Mouse (Mus musculus): Measurements from ENCODE around the gene Tnni3k. TPM values are rescaled to one million over a fixed set of nuclear protein-coding genes. Genes with fewer than 3 reads are reported as not detected.

The Tnni3k gene
- total and polyA plus RNA-seq, 3 experiments, result 0.07 TPM; not detected in 2

DNA sequence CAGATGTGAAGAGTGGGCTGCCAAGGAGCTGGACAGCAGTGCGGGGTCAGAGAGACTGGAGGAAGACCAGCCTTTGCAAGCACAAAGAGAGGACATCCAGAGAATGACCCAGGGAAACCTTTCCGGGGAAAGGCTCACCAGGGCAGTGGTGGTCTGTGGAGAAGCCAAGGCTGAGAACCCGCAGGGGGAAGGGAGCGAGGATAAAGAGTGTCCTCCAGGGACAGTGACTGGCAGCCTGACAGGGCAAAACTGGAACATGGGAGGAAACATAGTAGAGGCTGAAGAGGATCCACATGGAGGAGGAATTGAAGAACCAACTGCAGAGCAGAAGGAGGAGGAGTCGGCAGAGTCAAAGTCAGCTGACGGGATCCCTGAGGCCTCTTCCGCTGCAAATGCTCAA, 291.1 kb downstream of the Tnni3k start:
- H3K4me1 ChIP-seq (ENCODE audit: control insufficient read depth in 1 of 2, insufficient read depth in 2 of 2), result peaks cover 0 to 28% of the 10 kb centered on the region in 2 experiments; a peak in 2 of 4 replicates
- DNase-seq (ENCODE audit: extremely low read depth), result no peak
- in situ Hi-C loops (cut with MboI; ENCODE audit: low pct_ligation_motif_present, low pct_unique_long_range_greater_than_20kb, low sequenced_read_pairs), result no loop called here
- H3K27ac ChIP-seq (ENCODE audit: insufficient read depth, low read depth), result no peak overlapping the region
- peak overlapping the region in 1 of 3 experiments; percentile 38 for H3K4me3 ChIP-seq (replicated peaks in 1 of 3; ENCODE audit: low read depth in 2 of 3, low read length in 2 of 3, poor library complexity in 1 of 3)
- TF ChIP-seq E2F4 (IDR thresholded peaks at IDR 0.05; ENCODE audit: insufficient replicate concordance, low read depth, low read length), result no peak
- TF ChIP-seq CHD1 (IDR thresholded peaks at IDR 0.05; ENCODE audit: low read depth, low read length), result no peak
- TF ChIP-seq ZC3H11A (IDR thresholded peaks at IDR 0.05; ENCODE audit: low read depth, low read length), result no peak
- no peak for TF ChIP-seq POLR2A (IDR thresholded peaks at IDR 0.05; ENCODE audit: low read depth, low read length)
- no peak for TF ChIP-seq MAFK (IDR thresholded peaks at IDR 0.05; ENCODE audit: insufficient replicate concordance, low read length)
- no peak for TF ChIP-seq CHD2 (IDR thresholded peaks at IDR 0.05; ENCODE audit: low read length)
- no peak for TF ChIP-seq USF2 (conservative IDR thresholded peaks at IDR 0.05; ENCODE audit: low read depth, low read length)
- TF ChIP-seq BHLHE40 (IDR thresholded peaks at IDR 0.05; ENCODE audit: low read depth, low read length), result no peak
- no peaks in the 10 kb centered on the region for H3K79me2 ChIP-seq (replicated peaks; ENCODE audit: control insufficient read depth, extremely low read depth, insufficient read depth, poor library complexity, severe bottlenecking)
- no peaks in the 10 kb centered on the region for H3K36me3 ChIP-seq (replicated peaks in 1 of 2; ENCODE audit: control insufficient read depth in 1 of 2, insufficient read depth in 1 of 2, low read length in 1 of 2)
- H3K9ac ChIP-seq (ENCODE audit: insufficient read depth, low read depth), result no peak overlapping the region
- peaks cover 5% of the 10 kb centered on the region for H3K9me3 ChIP-seq (replicated peaks; ENCODE audit: low read length)
- no peaks in the 10 kb centered on the region for H3K27me3 ChIP-seq (replicated peaks)
- H3K4me2 ChIP-seq (ENCODE audit: insufficient read depth, low read depth, poor library complexity, severe bottlenecking), result peak overlapping the region; percentile 18; the same call in 1 of the 2 replicates
- dilution Hi-C loops (cut with MboI; ENCODE audit: extremely low pct_ligation_motif_present, extremely low pct_unique_long_range_greater_than_20kb, low sequenced_read_pairs), result no loop called here

DNA sequence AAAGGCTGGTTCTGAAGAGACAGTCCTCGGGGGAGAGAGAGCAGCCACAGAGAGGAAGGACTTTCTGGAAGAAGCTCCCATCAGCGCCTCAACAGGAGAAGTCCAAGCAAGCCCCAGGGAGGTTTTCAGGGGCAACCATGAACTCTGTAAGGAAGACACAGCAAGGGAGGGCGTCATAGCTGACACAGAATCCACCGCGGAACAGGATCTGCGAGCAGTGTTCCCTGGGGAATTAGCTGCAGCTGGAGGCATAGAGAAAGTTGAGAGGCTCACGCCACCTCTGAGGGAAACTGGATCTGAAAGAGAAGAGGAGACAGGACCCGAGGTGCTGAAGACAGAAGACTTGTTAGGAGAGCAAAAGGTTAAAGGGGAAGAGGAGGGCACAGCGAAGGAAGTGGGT, 291.8 kb downstream of the Tnni3k start:
- Histone ChIP-seq H3K9me3 (replicated peaks; ENCODE audit: low read length) (peaks cover 5% of the 10 kb centered on the region), H3K4me2 (ENCODE audit: insufficient read depth, low read depth, poor library complexity, severe bottlenecking) (peak overlapping the region; percentile 18; the same call in 1 of the 2 replicates), H3K79me2 (replicated peaks; ENCODE audit: control insufficient read depth, extremely low read depth, insufficient read depth, poor library complexity, severe bottlenecking) (no peaks in the 10 kb centered on the region), H3K9ac (ENCODE audit: insufficient read depth, low read depth) (no peak overlapping the region), H3K4me3 (replicated peaks in 1 of 3; ENCODE audit: low read depth in 2 of 3, low read length in 2 of 3, poor library complexity in 1 of 3) (peak overlapping the region in 1 of 3 experiments; percentile 38), H3K27me3 (replicated peaks) (no peaks in the 10 kb centered on the region), H3K27ac (ENCODE audit: insufficient read depth, low read depth) (no peak overlapping the region), H3K4me1 (ENCODE audit: control insufficient read depth in 1 of 2, insufficient read depth in 2 of 2) (peaks cover 0 to 31% of the 10 kb centered on the region in 2 experiments; a peak in 2 of 4 replicates), H3K36me3 (replicated peaks in 1 of 2; ENCODE audit: control insufficient read depth in 1 of 2, insufficient read depth in 1 of 2, low read length in 1 of 2) (no peaks in the 10 kb centered on the region)
- dilution Hi-C loops (cut with MboI; ENCODE audit: extremely low pct_ligation_motif_present, extremely low pct_unique_long_range_greater_than_20kb, low sequenced_read_pairs), result no loop called here
- TF ChIP-seq USF1 (IDR thresholded peaks at IDR 0.05; ENCODE audit: low read depth, low read length), result no peak
- TF ChIP-seq BHLHE40 (IDR thresholded peaks at IDR 0.05; ENCODE audit: low read depth, low read length), result peak; percentile 70
- TF ChIP-seq MXI1 (IDR thresholded peaks at IDR 0.05; ENCODE audit: low read depth, low read length), result no peak
- TF ChIP-seq KAT2A (IDR thresholded peaks at IDR 0.05; ENCODE audit: insufficient replicate concordance, low read length), result 0 out of 2 replicates have a peak, but pooled peaks have one; percentile 37
- TF ChIP-seq EP300 (IDR thresholded peaks at IDR 0.05; ENCODE audit: low read length), result peak; percentile 14; the same call in 1 of the 2 replicates
- TF ChIP-seq NELFE (IDR thresholded peaks at IDR 0.05; ENCODE audit: low read depth, low read length), result 0 out of 2 replicates have a peak, but pooled peaks have one; percentile 11
- TF ChIP-seq POLR2A (IDR thresholded peaks at IDR 0.05; ENCODE audit: low read depth, low read length), result 0 out of 2 replicates have a peak, but pooled peaks have one; percentile 34
- in situ Hi-C loops (cut with MboI; ENCODE audit: low pct_ligation_motif_present, low pct_unique_long_range_greater_than_20kb, low sequenced_read_pairs), result no loop called here
- DNase-seq (ENCODE audit: extremely low read depth), result peak; percentile 91

DNA sequence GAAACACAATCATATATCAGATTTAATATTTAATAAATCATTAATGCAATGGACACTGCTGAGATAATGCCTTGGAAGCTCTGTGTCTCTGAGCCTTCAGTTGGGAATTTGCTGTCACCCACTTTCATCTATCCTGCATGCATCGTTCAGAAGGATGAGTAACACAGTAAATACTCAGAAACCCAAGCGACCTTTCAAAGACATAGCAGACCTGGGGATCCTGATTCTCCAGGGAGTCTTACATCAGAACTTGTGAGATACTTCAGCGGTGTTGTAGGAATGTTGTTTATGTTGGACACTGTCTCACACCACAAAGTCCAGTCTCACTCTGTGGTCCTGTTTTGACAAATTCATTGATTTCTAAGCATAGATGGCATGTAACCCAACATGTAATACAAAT, 294.1 kb downstream of the Tnni3k start:
- dilution Hi-C loops (cut with MboI; ENCODE audit: extremely low pct_ligation_motif_present, extremely low pct_unique_long_range_greater_than_20kb, low sequenced_read_pairs), result no loop called here
- Histone ChIP-seq H3K4me3 (replicated peaks in 1 of 3; ENCODE audit: low read depth in 2 of 3, low read length in 2 of 3, poor library complexity in 1 of 3) (no peak overlapping the region), H3K9ac (ENCODE audit: insufficient read depth, low read depth) (no peak overlapping the region), H3K36me3 (replicated peaks in 1 of 2; ENCODE audit: control insufficient read depth in 1 of 2, insufficient read depth in 1 of 2, low read length in 1 of 2) (no peaks in the 10 kb centered on the region), H3K4me2 (ENCODE audit: insufficient read depth, low read depth, poor library complexity, severe bottlenecking) (no peak overlapping the region), H3K27me3 (replicated peaks) (no peaks in the 10 kb centered on the region), H3K79me2 (replicated peaks; ENCODE audit: control insufficient read depth, extremely low read depth, insufficient read depth, poor library complexity, severe bottlenecking) (no peaks in the 10 kb centered on the region), H3K9me3 (replicated peaks; ENCODE audit: low read length) (peaks cover 5% of the 10 kb centered on the region), H3K4me1 (ENCODE audit: control insufficient read depth in 1 of 2, insufficient read depth in 2 of 2) (peaks cover 0 to 31% of the 10 kb centered on the region in 2 experiments; a peak in 2 of 4 replicates), H3K27ac (ENCODE audit: insufficient read depth, low read depth) (no peak overlapping the region)
- in situ Hi-C loops (cut with MboI; ENCODE audit: low pct_ligation_motif_present, low pct_unique_long_range_greater_than_20kb, low sequenced_read_pairs), result no loop called here
- no peak for TF ChIP-seq RCOR1 (conservative IDR thresholded peaks at IDR 0.05; ENCODE audit: low read depth, low read length)
- DNase-seq (ENCODE audit: extremely low read depth), result no peak
